Mouse (Mus musculus) megakaryocyte, embryonic 14.5 days (primary cell): ENCODE measurements at regions not wholly inside any gene's neighbourhood (a gene's known extent, or its start where the extent isn't known, plus 50 kb on each side); places are given as distances from the start of the nearest gene placed in this dataset.
"Not testable (repeated sequence)": the region's sequence is repeated elsewhere in the genome, so short reads cannot be mapped to it uniquely, and the experiment has no call there.

Experiments
- H3K27me3 ChIP-seq: replicated peaks from 2 replicates; pipeline ENCODE3; 2012; ENCODE audit warnings: inconsistent platforms
- H3K36me3 ChIP-seq: replicated peaks from 2 replicates; pipeline ENCODE3; 2012; ENCODE audit warnings: low read length, inconsistent platforms, mixed read lengths
- H3K4me1 ChIP-seq: 2 replicates; pipeline ENCODE4 v1.6.1; 2012; ENCODE audit warnings: inconsistent platforms
- H3K4me3 ChIP-seq: replicated peaks from 2 replicates; pipeline ENCODE3; 2012; ENCODE audit warnings: moderate library complexity, mild to moderate bottlenecking, inconsistent platforms
- H3K9me3 ChIP-seq: 2 replicates; pipeline ENCODE4 v1.6.1; 2012; ENCODE audit warnings: inconsistent platforms
- FLI1 ChIP-seq: IDR thresholded peaks from 2 replicates; pipeline ENCODE4 v1.6.1; 2012; ENCODE audit warnings: low read length, inconsistent platforms, mixed read lengths
- GATA1 ChIP-seq: IDR thresholded peaks from 3 replicates; pipeline ENCODE4 v1.6.1; 2012; ENCODE audit warnings: mixed read lengths, low read length, inconsistent platforms, borderline replicate concordance

DNA sequence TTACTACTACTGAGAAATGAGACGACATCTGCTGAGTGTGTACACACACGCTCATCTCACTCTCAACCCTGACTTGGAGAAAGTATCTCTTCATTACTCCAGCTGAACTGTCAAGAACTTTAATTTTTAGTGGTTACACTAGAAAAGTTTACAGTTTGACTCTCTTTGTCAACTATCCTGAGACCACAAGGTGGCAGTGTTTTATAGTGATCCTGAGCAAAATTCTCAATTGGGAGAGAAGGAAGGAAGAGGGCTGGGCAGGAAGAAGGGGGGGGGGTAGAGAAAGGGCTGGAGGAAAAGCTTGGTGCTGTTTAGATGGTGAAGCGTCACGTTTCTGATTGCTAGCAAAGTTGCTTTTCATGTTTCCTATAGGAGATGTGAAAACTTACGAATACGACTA lies 158.8 kb upstream of the Olfr1507 start:
- Histone ChIP-seq H3K27me3 (no peaks in the 10 kb centered on the region), H3K36me3 (no peaks in the 10 kb centered on the region), H3K9me3 (peaks cover 14% of the 10 kb centered on the region), H3K4me1 (peaks cover 8% of the 10 kb centered on the region), H3K4me3 (no peak overlapping the region)
- TF ChIP-seq GATA1, result no peak
- no peak for TF ChIP-seq FLI1

DNA sequence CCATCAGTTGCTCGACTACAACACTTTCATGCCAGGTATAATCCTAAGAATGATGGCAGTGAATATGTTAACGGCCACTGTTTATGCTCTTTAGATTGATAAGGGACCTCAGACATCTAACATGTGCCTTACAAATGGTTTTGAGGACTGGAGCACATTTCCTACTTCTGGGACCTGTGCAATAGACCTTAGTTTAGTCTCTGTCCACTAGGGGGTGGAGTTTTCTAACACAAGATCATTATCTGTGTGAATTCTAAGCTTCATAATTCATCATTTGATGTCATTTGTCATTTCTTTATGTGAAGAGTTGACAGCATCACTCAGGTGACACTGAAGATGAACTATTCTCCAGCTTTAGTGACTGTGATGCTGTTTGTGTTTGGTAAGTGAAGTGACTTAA lies 142.6 kb upstream of the Olfr1507 start:
- TF ChIP-seq FLI1 (no peak), GATA1 (no peak)
- Histone ChIP-seq H3K4me3 (no peak overlapping the region), H3K27me3 (no peaks in the 10 kb centered on the region), H3K36me3 (no peaks in the 10 kb centered on the region), H3K4me1 (no peaks in the 10 kb centered on the region), H3K9me3 (no peaks in the 10 kb centered on the region)

DNA sequence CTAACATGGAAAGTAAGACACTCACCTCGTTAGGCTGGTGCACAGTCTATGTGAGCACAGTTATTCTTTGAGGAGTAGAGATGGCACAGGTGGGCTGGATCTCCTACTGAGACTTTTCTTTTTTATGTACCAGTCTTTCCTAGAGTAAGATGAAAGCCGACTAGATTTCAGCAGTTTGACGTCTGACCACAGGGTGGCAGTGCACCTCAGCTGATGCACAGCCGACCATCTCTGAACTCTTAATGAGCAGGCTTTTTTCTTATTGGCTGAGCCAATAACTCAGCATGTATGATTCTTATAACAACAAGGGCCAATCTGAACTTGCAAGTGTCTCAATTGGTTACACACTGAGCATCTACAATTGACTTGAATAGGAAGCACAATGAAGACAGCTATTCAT lies 126.6 kb upstream of the Olfr1507 start:
- no peak overlapping the region for H3K4me3 ChIP-seq
- H3K4me1 ChIP-seq, result no peaks in the 10 kb centered on the region
- H3K36me3 ChIP-seq, result no peaks in the 10 kb centered on the region
- TF ChIP-seq GATA1, result no peak
- TF ChIP-seq FLI1, result no peak
- H3K9me3 ChIP-seq, result no peaks in the 10 kb centered on the region
- no peaks in the 10 kb centered on the region for H3K27me3 ChIP-seq

DNA sequence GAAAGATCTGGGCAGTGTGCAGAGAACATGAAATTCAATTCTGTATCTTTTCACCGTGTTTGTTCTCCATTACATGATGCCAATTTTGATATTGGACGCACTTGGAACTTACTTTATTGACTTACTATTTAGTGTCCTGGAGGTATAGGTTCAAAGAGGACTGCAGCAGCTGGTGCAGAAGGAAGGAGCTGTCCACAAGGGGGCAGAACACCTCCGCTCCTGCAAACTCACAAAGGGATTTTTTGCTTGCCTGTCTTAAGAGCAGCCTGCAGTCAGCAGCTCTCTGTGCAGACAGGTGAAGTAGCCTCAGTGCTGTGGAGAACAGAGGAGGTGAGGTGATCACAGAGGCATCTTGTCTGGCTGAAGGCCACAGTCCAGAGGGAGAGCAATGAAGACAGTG lies 84.8 kb upstream of the Olfr1507 start:
- H3K9me3 ChIP-seq, result no peaks in the 10 kb centered on the region
- H3K4me1 ChIP-seq, result no peaks in the 10 kb centered on the region
- no peak overlapping the region for H3K4me3 ChIP-seq
- no peaks in the 10 kb centered on the region for H3K36me3 ChIP-seq
- no peaks in the 10 kb centered on the region for H3K27me3 ChIP-seq
- no peak for TF ChIP-seq GATA1
- TF ChIP-seq FLI1, result no peak

GRCm38 (mm10) chr14:52566920-52567319 lies 71.4 kb upstream of the Olfr1507 start:
- Histone ChIP-seq H3K4me3 (no peak overlapping the region), H3K9me3 (no peaks in the 10 kb centered on the region), H3K36me3 (no peaks in the 10 kb centered on the region), H3K4me1 (0 out of 2 replicates have a peak, but pooled peaks cover 3% of the 10 kb centered on the region), H3K27me3 (no peaks in the 10 kb centered on the region)
- no peak for TF ChIP-seq GATA1
- TF ChIP-seq FLI1, result no peak

DNA sequence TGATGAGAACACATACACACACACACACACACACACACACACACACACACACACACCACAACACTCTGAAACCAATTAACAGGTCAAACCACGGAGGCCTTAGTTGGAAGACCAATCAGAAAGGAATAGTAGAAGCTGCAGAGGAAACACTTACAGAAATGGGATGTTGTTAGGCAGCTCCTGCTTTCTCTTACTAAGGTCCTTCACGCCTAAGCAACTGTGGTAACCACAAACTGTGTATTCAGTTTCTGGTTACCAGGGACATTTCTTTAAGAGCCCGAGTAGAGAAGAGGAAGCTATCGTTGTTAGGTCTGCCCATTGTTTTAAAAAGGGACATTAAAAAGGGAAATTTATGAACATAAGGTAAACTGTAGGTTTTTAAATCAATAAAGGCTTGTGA lies 70.1 kb upstream of the Olfr1507 start:
- H3K27me3 ChIP-seq, result no peaks in the 10 kb centered on the region
- H3K36me3 ChIP-seq, result no peaks in the 10 kb centered on the region
- no peaks in the 10 kb centered on the region for H3K9me3 ChIP-seq
- TF ChIP-seq GATA1 (no peak), FLI1 (no peak)
- 0 out of 2 replicates have a peak, but pooled peaks cover 3% of the 10 kb centered on the region for H3K4me1 ChIP-seq
- H3K4me3 ChIP-seq, result no peak overlapping the region

DNA sequence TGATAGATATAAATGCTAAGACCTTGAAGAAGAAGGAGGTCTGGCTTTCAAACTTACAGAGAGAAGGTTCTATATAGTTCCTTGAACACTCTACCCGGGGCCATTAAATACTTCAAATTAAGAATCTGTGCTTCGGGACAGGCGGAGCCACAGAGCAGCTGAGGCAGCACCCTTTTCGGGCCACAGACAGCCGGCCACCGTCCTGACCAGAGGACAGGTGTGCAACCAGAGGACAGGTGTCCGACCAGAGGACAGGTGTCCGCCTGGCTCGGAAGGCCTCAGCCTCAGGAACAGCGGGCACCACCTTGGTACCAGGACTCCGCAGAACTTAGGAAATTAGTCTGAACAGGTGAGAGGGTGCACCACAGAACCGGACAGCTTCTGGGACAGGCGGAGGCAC lies 60.8 kb upstream of the Olfr1507 start:
- not testable (repeated sequence) for H3K36me3 ChIP-seq, H3K27me3 ChIP-seq, H3K9me3 ChIP-seq, H3K4me3 ChIP-seq, H3K4me1 ChIP-seq

- Histone ChIP-seq H3K27me3 (no peaks in the 10 kb centered on the region), H3K4me3 (no peak overlapping the region), H3K36me3 (no peaks in the 10 kb centered on the region), H3K4me1 (no peaks in the 10 kb centered on the region), H3K9me3 (no peaks in the 10 kb centered on the region)
- TF ChIP-seq FLI1, result no peak
- TF ChIP-seq GATA1, result no peak
Measured at GRCm38 (mm10) chr14:52553399-52553798, 57.9 kb upstream of the Olfr1507 start.

DNA sequence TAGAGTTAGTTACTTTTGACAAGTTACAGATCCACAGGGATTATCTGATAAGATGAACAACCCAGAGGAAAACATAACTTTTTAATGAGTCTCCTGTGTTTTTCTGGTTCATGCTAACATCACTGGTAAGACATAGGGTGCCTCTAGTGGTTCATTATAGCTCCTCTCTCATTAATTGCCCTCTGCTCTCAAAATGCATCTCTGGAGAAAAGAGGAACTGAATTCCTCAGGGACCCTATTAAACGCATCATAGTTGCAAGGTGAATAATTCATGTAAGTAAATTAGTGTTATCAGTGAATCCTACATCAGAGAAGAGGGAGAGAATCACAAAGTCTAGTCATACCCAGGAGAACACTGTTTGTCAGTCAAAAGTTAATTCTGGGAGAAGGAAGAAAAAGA lies 52.4 kb upstream of the Olfr1507 start:
- H3K9me3 ChIP-seq, result no peaks in the 10 kb centered on the region
- no peaks in the 10 kb centered on the region for H3K4me1 ChIP-seq
- no peaks in the 10 kb centered on the region for H3K27me3 ChIP-seq
- TF ChIP-seq GATA1, result no peak
- H3K4me3 ChIP-seq, result no peak overlapping the region
- no peaks in the 10 kb centered on the region for H3K36me3 ChIP-seq
